Mouse (Mus musculus) hindbrain, embryonic 13.5 days (tissue): Measurements from ENCODE around the gene Foxk1. TPM values are rescaled to one million over a fixed set of nuclear protein-coding genes. Genes with fewer than 3 reads are reported as not detected.

Experiments
- ATAC-seq: fragments of 200-750 bp; cut with Nextera tagmentation; 2 replicates; pipeline ENCODE4 v1.8.0; 2017; ENCODE audit warnings: moderate TSS enrichment; ENCODE audit not compliant: low FRiP score
- H3K27ac ChIP-seq: fragments of 300-500 bp; sonication (generic); 2 replicates; pipeline ENCODE4 v1.5.1; 2015; ENCODE audit warnings: inconsistent platforms, mild to moderate bottlenecking, moderate library complexity
- H3K27me3 ChIP-seq: fragments of 300-500 bp; sonication (generic); 2 replicates; pipeline ENCODE4 v1.6.1; 2015; ENCODE audit warnings: mild to moderate bottlenecking, inconsistent platforms
- H3K36me3 ChIP-seq: fragments of 300-500 bp; sonication (generic); 2 replicates; pipeline ENCODE4 v1.6.1; 2015; ENCODE audit warnings: mild to moderate bottlenecking, inconsistent platforms
- H3K4me1 ChIP-seq: fragments of 300-500 bp; sonication (generic); replicated peaks from 2 replicates; pipeline ENCODE4 v1.6.1; 2015; ENCODE audit warnings: inconsistent platforms
- H3K4me2 ChIP-seq: fragments of 300-500 bp; sonication (generic); 2 replicates; pipeline ENCODE4 v1.6.1; 2015; ENCODE audit warnings: inconsistent platforms, mild to moderate bottlenecking, moderate library complexity
- H3K4me3 ChIP-seq: fragments of 300-500 bp; sonication (generic); 2 replicates; pipeline ENCODE4 v1.5.1; 2015; ENCODE audit warnings: mild to moderate bottlenecking, inconsistent platforms
- H3K9ac ChIP-seq: fragments of 300-500 bp; sonication (generic); 2 replicates; pipeline ENCODE4 v1.6.1; 2015; ENCODE audit warnings: mild to moderate bottlenecking, inconsistent platforms
- H3K9me3 ChIP-seq: fragments of 300-500 bp; sonication (generic); 2 replicates; pipeline ENCODE4 v1.6.1; 2016; ENCODE audit warnings: inconsistent platforms
- WGBS: fragments of 180-500 bp; shearing (Covaris S2); methylation state at CpG from one replicate; pipeline ENCODE4 v1.1.7; 2015; 5-methylcytosine and 5-hydroxymethylcytosine counted together
- polyA plus RNA-seq: library from polyadenylated mRNA; unstranded; fragments of >200 nt; fragmentation: Nextera tagmentation; extraction: Ambion mirVana; gene quantifications from 2 replicates; pipeline ENCODE4 v1.2.1, GENCODE M21; 2015

Foxk1 gene
- polyA plus RNA-seq, 1 experiment from 2014 or later, result 5.6 TPM

- peak overlapping the region; percentile 40; the same call in 1 of the 2 replicates for H3K27ac ChIP-seq
- no peaks in the 10 kb centered on the region for H3K27me3 ChIP-seq
- H3K4me1 ChIP-seq, result peaks cover 9% of the 10 kb centered on the region
- ATAC-seq, result no peak
- H3K36me3 ChIP-seq, result peaks cover 61% of the 10 kb centered on the region
- WGBS, result 88% methylated on average over 17 of the region's 17 CpGs
- H3K9ac ChIP-seq, result no peak overlapping the region
- no peaks in the 10 kb centered on the region for H3K9me3 ChIP-seq
- H3K4me3 ChIP-seq, result no peak overlapping the region
- H3K4me2 ChIP-seq, result no peak overlapping the region
These were observed 57.7 kb downstream of the Foxk1 start for GRCm38 (mm10) chr5:142458791-142459557.

- H3K36me3 ChIP-seq, result peaks cover 52% of the 10 kb centered on the region
These were observed 58.5 kb downstream of the Foxk1 start for GRCm38 (mm10) chr5:142459834-142460233.

GRCm38 (mm10) chr5:142461942-142462640 is 60.8 kb downstream of the Foxk1 start:
- H3K9me3 ChIP-seq, result no peaks in the 10 kb centered on the region
- no peak overlapping the region for H3K9ac ChIP-seq
- H3K4me2 ChIP-seq, result no peak overlapping the region
- H3K4me1 ChIP-seq, result peaks cover 16% of the 10 kb centered on the region
- H3K36me3 ChIP-seq, result peaks cover 38% of the 10 kb centered on the region
- 95% methylated on average over 7 of the region's 7 CpGs for WGBS
- H3K4me3 ChIP-seq, result no peak overlapping the region
- no peaks in the 10 kb centered on the region for H3K27me3 ChIP-seq
- ATAC-seq, result no peak
- H3K27ac ChIP-seq, result no peak overlapping the region

More at GRCm38 (mm10) chr5:142459834-142460233, 58.5 kb downstream of the Foxk1 start:
- no peaks in the 10 kb centered on the region for H3K9me3 ChIP-seq
- no peak overlapping the region for H3K4me2 ChIP-seq
- H3K27me3 ChIP-seq, result no peaks in the 10 kb centered on the region
- no peak overlapping the region for H3K4me3 ChIP-seq
- no peak for ATAC-seq
- 0 out of 2 replicates have a peak overlapping the region, but pooled peaks have one; percentile 30 for H3K27ac ChIP-seq
- peaks cover 16% of the 10 kb centered on the region for H3K4me1 ChIP-seq
- no peak overlapping the region for H3K9ac ChIP-seq
- WGBS, result 74% methylated on average over 5 of the region's 5 CpGs

GRCm38 (mm10) chr5:142462641-142462948 is 61.3 kb downstream of the Foxk1 start:
- WGBS, result 90% methylated on average over 2 of the region's 2 CpGs
- Histone ChIP-seq H3K27ac (no peak overlapping the region), H3K4me2 (no peak overlapping the region), H3K4me3 (no peak overlapping the region), H3K36me3 (peaks cover 38% of the 10 kb centered on the region), H3K27me3 (no peaks in the 10 kb centered on the region), H3K9ac (no peak overlapping the region), H3K9me3 (no peaks in the 10 kb centered on the region), H3K4me1 (peaks cover 16% of the 10 kb centered on the region)
- no peak for ATAC-seq

- Histone ChIP-seq H3K9me3 (no peaks in the 10 kb centered on the region), H3K27me3 (no peaks in the 10 kb centered on the region), H3K27ac (peak overlapping the region; percentile 88), H3K4me2 (peak overlapping the region; percentile 93), H3K36me3 (peaks cover 38% of the 10 kb centered on the region), H3K4me1 (peaks cover 16% of the 10 kb centered on the region), H3K4me3 (peak overlapping the region; percentile 78), H3K9ac (peak overlapping the region; percentile 69)
- no peak for ATAC-seq
- WGBS, result 84% methylated on average over 6 of the region's 6 CpGs
These were observed 61.7 kb downstream of the Foxk1 start for GRCm38 (mm10) chr5:142463011-142463410.

- H3K36me3 ChIP-seq, result peaks cover 38% of the 10 kb centered on the region
- no peaks in the 10 kb centered on the region for H3K9me3 ChIP-seq
- H3K27me3 ChIP-seq, result no peaks in the 10 kb centered on the region
- peak within 1 kb of the TSS; percentile 88 for H3K27ac ChIP-seq
- peak within 1 kb of the TSS; percentile 79 for H3K9ac ChIP-seq
- H3K4me1 ChIP-seq, result peaks cover 16% of the 10 kb centered on the region
- peak within 1 kb of the TSS; percentile 93 for H3K4me2 ChIP-seq
- peak; percentile 87 for ATAC-seq
- H3K4me3 ChIP-seq, result peak within 1 kb of the TSS; percentile 78
- WGBS, result 2% methylated on average over 59 of the region's 60 CpGs
These were observed 62.5 kb downstream of the Foxk1 start, which contains the start of gene Ap5z1 for GRCm38 (mm10) chr5:142463461-142464454. Gene Ap5z1, plus strand, starts transcription at chr5:142463944.

GRCm38 (mm10) chr5:142468375-142468774 is 67.1 kb downstream of the Foxk1 start:
- no peak for ATAC-seq
- no peaks in the 10 kb centered on the region for H3K27me3 ChIP-seq
- H3K9me3 ChIP-seq, result no peaks in the 10 kb centered on the region
- H3K27ac ChIP-seq, result no peak overlapping the region
- no peak overlapping the region for H3K9ac ChIP-seq
- H3K4me1 ChIP-seq, result peaks cover 12% of the 10 kb centered on the region
- no peak overlapping the region for H3K4me2 ChIP-seq
- peaks cover 56% of the 10 kb centered on the region for H3K36me3 ChIP-seq
- 95% methylated on average over 13 of the region's 13 CpGs for WGBS
- no peak overlapping the region for H3K4me3 ChIP-seq

GRCm38 (mm10) chr5:142469796-142470195 is 68.5 kb downstream of the Foxk1 start:
- no peak overlapping the region for H3K9ac ChIP-seq
- H3K9me3 ChIP-seq, result no peaks in the 10 kb centered on the region
- peaks cover 67% of the 10 kb centered on the region for H3K36me3 ChIP-seq
- no peak for ATAC-seq
- H3K4me2 ChIP-seq, result no peak overlapping the region
- H3K27ac ChIP-seq, result no peak overlapping the region
- H3K27me3 ChIP-seq, result no peaks in the 10 kb centered on the region
- 91% methylated on average over 11 of the region's 11 CpGs for WGBS
- H3K4me3 ChIP-seq, result no peak overlapping the region
- peaks cover 14% of the 10 kb centered on the region for H3K4me1 ChIP-seq

- Histone ChIP-seq H3K9me3 (no peaks in the 10 kb centered on the region), H3K27ac (no peak overlapping the region; the same call in 1 of the 2 replicates), H3K4me1 (peaks cover 10% of the 10 kb centered on the region), H3K36me3 (peaks cover 66% of the 10 kb centered on the region), H3K9ac (peak overlapping the region; percentile 29), H3K4me3 (no peak overlapping the region), H3K27me3 (no peaks in the 10 kb centered on the region), H3K4me2 (no peak overlapping the region)
- 56% methylated on average over 10 of the region's 10 CpGs for WGBS
- ATAC-seq, result no peak
These were observed 72.4 kb downstream of the Foxk1 start for GRCm38 (mm10) chr5:142473696-142474095.

GRCm38 (mm10) chr5:142475669-142476068 is 74.4 kb downstream of the Foxk1 start:
- Histone ChIP-seq H3K9me3 (no peaks in the 10 kb centered on the region), H3K27ac (no peak overlapping the region), H3K4me1 (peaks cover 15% of the 10 kb centered on the region), H3K27me3 (no peaks in the 10 kb centered on the region), H3K4me3 (no peak overlapping the region), H3K4me2 (no peak overlapping the region), H3K9ac (no peak overlapping the region), H3K36me3 (peaks cover 47% of the 10 kb centered on the region)
- ATAC-seq, result no peak
- WGBS, result 81% methylated on average over 7 of the region's 7 CpGs

GRCm38 (mm10) chr5:142477346-142477745 is 76.0 kb downstream of the Foxk1 start:
- peaks cover 36% of the 10 kb centered on the region for H3K36me3 ChIP-seq
- peaks cover 15% of the 10 kb centered on the region for H3K4me1 ChIP-seq
- no peak overlapping the region for H3K27ac ChIP-seq
- H3K9ac ChIP-seq, result no peak overlapping the region
- H3K27me3 ChIP-seq, result no peaks in the 10 kb centered on the region
- no peaks in the 10 kb centered on the region for H3K9me3 ChIP-seq
- H3K4me2 ChIP-seq, result no peak overlapping the region
- H3K4me3 ChIP-seq, result no peak overlapping the region
- no peak for ATAC-seq
- 85% methylated on average over 12 of the region's 12 CpGs for WGBS
